Mouse (Mus musculus): ENCODE results near the gene Zc3h13. TPM values are rescaled to one million over a fixed set of nuclear protein-coding genes. Genes with fewer than 3 reads are reported as not detected.

The Zc3h13 gene
- polyA plus RNA-seq, 1 experiment: 8.7 TPM

GRCm38 (mm10) chr14:75256521-75256920 is 27.7 kb upstream of the Zc3h13 start:
- WGBS: 31% methylated on average over 5 of the region's 5 CpGs
- no peak for DNase-seq
- no peak for TF ChIP-seq POLR2A (IDR thresholded peaks at IDR 0.05; ENCODE audit: borderline replicate concordance, extremely low read depth, low read depth, low read length)
- TF ChIP-seq CTCF (IDR thresholded peaks at IDR 0.05; ENCODE audit: insufficient read depth, low read length): peak; percentile 41
- Histone ChIP-seq H3K4me3 (replicated peaks; ENCODE audit: extremely low read depth, low read depth, low read length) (no peak overlapping the region), H3K4me1 (ENCODE audit: control insufficient read depth, insufficient read depth, low read length) (no peaks in the 10 kb centered on the region)

DNA sequence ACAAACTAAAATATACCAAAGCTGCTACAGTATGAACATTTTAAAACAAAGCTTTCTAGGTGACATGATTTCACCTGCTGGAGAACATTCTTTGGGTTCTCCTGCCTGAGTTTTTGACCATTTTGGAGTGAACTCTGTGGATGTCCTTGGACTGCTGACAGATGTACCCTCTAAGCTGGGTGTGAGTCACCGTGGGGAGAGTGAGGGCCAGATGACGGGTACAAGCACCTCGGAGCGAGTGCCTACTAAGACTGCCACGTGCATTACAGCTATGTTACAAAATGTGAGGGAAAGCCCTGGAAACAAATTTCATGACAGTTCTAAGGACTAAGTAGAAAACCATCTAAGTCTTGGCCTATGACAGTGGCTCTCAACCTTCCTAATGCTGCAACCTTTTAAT is 14.6 kb upstream of the Zc3h13 start:
- Histone ChIP-seq H3K4me1 (ENCODE audit: control insufficient read depth, insufficient read depth, low read length) (no peaks in the 10 kb centered on the region), H3K4me3 (replicated peaks; ENCODE audit: extremely low read depth, low read depth, low read length) (no peak overlapping the region)
- WGBS: 82% methylated on average over 5 of the region's 5 CpGs
- no peak for TF ChIP-seq CTCF (IDR thresholded peaks at IDR 0.05; ENCODE audit: insufficient read depth, low read length)
- TF ChIP-seq POLR2A (IDR thresholded peaks at IDR 0.05; ENCODE audit: borderline replicate concordance, extremely low read depth, low read depth, low read length): no peak
- DNase-seq: no peak

DNA sequence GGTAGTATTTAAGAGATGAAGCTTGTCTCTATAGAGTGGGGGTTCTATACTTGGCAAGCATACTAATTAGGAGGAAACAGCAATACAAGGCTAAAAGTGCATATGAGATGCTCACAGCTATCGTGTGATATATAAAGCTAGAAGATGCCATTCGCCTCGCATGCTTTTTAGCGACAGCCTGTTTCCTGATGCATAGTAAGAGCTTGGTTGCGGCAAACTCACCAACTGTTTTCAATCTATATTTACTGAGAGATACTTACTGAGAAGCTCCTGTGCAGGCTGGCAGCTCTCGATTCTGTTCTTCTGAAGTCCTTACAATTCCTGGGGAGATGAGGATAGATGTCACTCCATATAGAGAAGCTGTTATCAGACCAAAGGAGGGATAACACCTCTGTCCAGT is 4.5 kb upstream of the Zc3h13 start:
- 82% methylated on average over 6 of the region's 6 CpGs for WGBS
- DNase-seq: no peak
- Histone ChIP-seq H3K4me1 (ENCODE audit: control insufficient read depth, insufficient read depth, low read length) (no peaks in the 10 kb centered on the region), H3K4me3 (replicated peaks; ENCODE audit: extremely low read depth, low read depth, low read length) (no peak overlapping the region)
- no peak for TF ChIP-seq CTCF (IDR thresholded peaks at IDR 0.05; ENCODE audit: insufficient read depth, low read length)
- no peak for TF ChIP-seq POLR2A (IDR thresholded peaks at IDR 0.05; ENCODE audit: borderline replicate concordance, extremely low read depth, low read depth, low read length)

DNA sequence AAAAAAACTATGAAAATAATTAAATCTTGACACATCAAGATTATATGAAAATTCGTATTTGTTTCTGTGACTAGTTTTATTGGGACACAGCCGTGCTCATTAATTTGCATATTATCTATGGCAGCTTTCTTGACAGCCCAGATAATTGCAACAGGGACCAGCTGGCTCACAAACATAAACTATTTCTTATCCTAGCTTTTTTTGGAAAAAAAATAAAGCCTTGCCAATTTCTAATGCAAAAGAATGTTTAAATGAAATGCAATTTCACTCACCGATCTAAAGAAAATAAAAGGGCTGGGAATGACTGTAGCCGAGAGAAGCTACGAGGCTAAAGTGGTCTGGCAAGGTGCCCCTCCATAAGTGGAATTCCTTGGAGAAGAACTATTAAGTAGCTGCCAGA is 3.8 kb upstream of the Zc3h13 start:
- TF ChIP-seq POLR2A (IDR thresholded peaks at IDR 0.05; ENCODE audit: borderline replicate concordance, extremely low read depth, low read depth, low read length) (no peak), CTCF (IDR thresholded peaks at IDR 0.05; ENCODE audit: insufficient read depth, low read length) (no peak)
- 43% methylated on average over 5 of the region's 5 CpGs for WGBS
- no peak for DNase-seq

GRCm38 (mm10) chr14:75283609-75284192 is 472 bp upstream of the Zc3h13 start:
- 5% methylated on average over 19 of the region's 19 CpGs for WGBS
- no peak for TF ChIP-seq POLR2A (IDR thresholded peaks at IDR 0.05; ENCODE audit: borderline replicate concordance, extremely low read depth, low read depth, low read length)
- no peak for TF ChIP-seq CTCF (IDR thresholded peaks at IDR 0.05; ENCODE audit: insufficient read depth, low read length)
- DNase-seq: no peak
- Histone ChIP-seq H3K4me3 (replicated peaks; ENCODE audit: extremely low read depth, low read depth, low read length) (peak overlapping the region; percentile 74), H3K4me1 (ENCODE audit: control insufficient read depth, insufficient read depth, low read length) (no peaks in the 10 kb centered on the region; the same call in 1 of the 2 replicates)

More for the DNA sequence above, 3.8 kb upstream of the Zc3h13 start:
- Histone ChIP-seq H3K4me1 (ENCODE audit: control insufficient read depth, insufficient read depth, low read length) (no peaks in the 10 kb centered on the region; the same call in 1 of the 2 replicates), H3K4me3 (replicated peaks; ENCODE audit: extremely low read depth, low read depth, low read length) (no peak overlapping the region)

GRCm38 (mm10) chr14:75301081-75301480 is 16.9 kb downstream of the Zc3h13 start:
- Histone ChIP-seq H3K4me3 (replicated peaks; ENCODE audit: extremely low read depth, low read depth, low read length) (no peak overlapping the region), H3K4me1 (ENCODE audit: control insufficient read depth, insufficient read depth, low read length) (no peaks in the 10 kb centered on the region)
- WGBS: 78% methylated on average over 1 of the region's 1 CpGs
- TF ChIP-seq POLR2A (IDR thresholded peaks at IDR 0.05; ENCODE audit: borderline replicate concordance, extremely low read depth, low read depth, low read length): no peak
- no peak for TF ChIP-seq CTCF (IDR thresholded peaks at IDR 0.05; ENCODE audit: insufficient read depth, low read length)
- no peak for DNase-seq

DNA sequence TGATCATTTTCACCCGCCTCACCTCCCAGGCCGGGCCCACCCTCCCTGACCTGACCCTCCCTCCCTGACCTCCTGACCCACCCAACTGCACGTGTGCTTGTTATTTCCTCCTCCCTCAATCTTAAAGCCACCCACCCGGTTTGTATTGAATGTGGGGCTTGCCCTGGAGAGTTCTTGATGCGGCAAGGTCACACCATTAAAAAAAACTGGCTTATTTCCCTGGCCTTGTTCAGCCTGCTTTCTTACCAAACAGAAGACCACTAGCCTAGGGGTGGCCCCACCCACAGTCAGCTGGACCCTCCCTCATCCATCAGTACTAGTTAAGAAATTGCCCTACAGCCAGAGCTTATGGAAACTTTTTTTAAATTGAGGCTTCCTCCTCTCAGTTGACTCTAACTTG is 19.6 kb downstream of the Zc3h13 start:
- H3K4me1 ChIP-seq (ENCODE audit: control insufficient read depth, insufficient read depth, low read length): no peaks in the 10 kb centered on the region
- TF ChIP-seq CTCF (IDR thresholded peaks at IDR 0.05; ENCODE audit: insufficient read depth, low read length) (no peak), POLR2A (IDR thresholded peaks at IDR 0.05; ENCODE audit: borderline replicate concordance, extremely low read depth, low read depth, low read length) (no peak)
- DNase-seq: no peak
- WGBS: 52% methylated on average over 5 of the region's 5 CpGs
- H3K4me3 ChIP-seq (replicated peaks; ENCODE audit: extremely low read depth, low read depth, low read length): no peak overlapping the region

DNA sequence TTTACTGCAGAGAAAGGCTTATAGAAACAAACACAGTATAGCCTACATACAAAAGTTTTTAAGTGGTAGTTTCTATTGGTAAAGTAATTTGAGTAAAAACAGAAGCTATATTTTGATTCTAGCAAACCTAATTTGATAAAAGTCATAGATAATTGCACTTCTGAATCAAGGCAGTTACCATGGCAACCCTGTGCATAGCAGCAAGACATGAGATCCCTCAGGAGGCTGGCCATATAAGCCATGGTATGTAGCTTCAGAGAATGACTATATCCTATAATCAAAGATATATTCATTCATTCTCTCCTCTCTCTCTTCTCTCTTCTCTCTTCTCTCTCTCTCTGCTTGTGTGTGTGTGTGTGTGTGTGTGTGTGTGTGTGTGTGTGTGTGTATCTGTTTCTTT is 23.7 kb downstream of the Zc3h13 start:
- Histone ChIP-seq H3K4me3 (replicated peaks; ENCODE audit: extremely low read depth, low read depth, low read length) (no peak overlapping the region), H3K4me1 (ENCODE audit: control insufficient read depth, insufficient read depth, low read length) (no peaks in the 10 kb centered on the region)
- no peak for DNase-seq
- no peak for TF ChIP-seq CTCF (IDR thresholded peaks at IDR 0.05; ENCODE audit: insufficient read depth, low read length)
- TF ChIP-seq POLR2A (IDR thresholded peaks at IDR 0.05; ENCODE audit: borderline replicate concordance, extremely low read depth, low read depth, low read length): no peak

DNA sequence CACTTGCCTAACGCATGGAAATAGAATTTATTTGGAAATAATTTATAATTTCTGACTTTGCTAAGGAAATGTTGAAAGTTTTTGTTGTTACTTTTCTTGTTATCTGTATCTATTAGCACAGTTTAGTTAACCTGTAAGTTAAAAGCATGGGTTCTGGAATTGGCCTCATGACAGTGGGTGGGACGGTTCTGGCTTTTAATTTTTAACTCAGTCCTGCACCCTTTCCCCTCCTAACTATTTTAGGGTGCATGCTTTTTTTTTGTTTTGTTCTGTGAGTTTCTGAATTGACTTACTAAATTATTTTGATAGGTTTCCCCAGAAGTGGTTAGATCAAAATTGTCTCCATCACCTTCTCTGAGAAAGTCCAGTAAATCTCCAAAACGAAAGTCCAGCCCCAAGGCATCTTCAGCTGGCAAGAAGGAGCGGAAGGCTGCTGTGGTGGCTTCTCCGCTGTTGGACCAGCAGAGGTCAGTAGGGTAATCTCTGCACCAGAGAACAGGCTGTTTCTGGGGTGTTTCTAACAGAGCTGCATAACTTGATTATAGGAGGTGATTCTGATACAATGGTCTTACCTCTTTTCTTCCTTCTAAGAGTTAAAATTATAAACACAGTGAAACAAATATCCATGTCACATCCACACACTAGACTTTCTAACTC is 25.3 kb downstream of the Zc3h13 start:
- no peak overlapping the region for H3K4me3 ChIP-seq (replicated peaks; ENCODE audit: extremely low read depth, low read depth, low read length)
- TF ChIP-seq CTCF (IDR thresholded peaks at IDR 0.05; ENCODE audit: insufficient read depth, low read length): no peak
- TF ChIP-seq POLR2A (IDR thresholded peaks at IDR 0.05; ENCODE audit: borderline replicate concordance, extremely low read depth, low read depth, low read length): no peak
- 84% methylated on average over 5 of the region's 5 CpGs for WGBS
- DNase-seq: no peak
- no peaks in the 10 kb centered on the region for H3K4me1 ChIP-seq (ENCODE audit: control insufficient read depth, insufficient read depth, low read length)

DNA sequence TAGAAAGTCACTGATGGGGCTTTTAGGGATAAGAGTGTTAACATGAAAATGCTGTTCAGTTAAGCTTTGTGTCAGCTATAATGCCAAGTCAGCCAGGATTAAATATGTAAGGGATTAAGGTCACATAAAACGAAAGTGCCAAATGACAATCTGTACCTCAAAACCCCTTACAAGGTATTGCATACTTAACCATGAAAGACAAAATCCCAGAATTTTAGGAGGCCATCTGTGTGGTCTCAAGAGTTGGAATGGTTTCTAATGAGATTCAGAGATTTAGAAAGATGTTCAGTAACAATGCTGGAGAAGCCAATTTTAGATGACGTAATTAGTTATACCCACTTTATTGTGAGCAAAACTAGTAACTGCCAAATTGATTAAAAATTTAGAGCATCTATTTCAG is 30.3 kb downstream of the Zc3h13 start:
- Histone ChIP-seq H3K4me1 (ENCODE audit: control insufficient read depth, insufficient read depth, low read length) (no peaks in the 10 kb centered on the region), H3K4me3 (replicated peaks; ENCODE audit: extremely low read depth, low read depth, low read length) (no peak overlapping the region)
- 82% methylated on average over 2 of the region's 2 CpGs for WGBS
- TF ChIP-seq CTCF (IDR thresholded peaks at IDR 0.05; ENCODE audit: insufficient read depth, low read length): no peak
- DNase-seq: no peak
